ENCODE assay signal across 9 mouse cellular contexts in the genomic region with DNA sequence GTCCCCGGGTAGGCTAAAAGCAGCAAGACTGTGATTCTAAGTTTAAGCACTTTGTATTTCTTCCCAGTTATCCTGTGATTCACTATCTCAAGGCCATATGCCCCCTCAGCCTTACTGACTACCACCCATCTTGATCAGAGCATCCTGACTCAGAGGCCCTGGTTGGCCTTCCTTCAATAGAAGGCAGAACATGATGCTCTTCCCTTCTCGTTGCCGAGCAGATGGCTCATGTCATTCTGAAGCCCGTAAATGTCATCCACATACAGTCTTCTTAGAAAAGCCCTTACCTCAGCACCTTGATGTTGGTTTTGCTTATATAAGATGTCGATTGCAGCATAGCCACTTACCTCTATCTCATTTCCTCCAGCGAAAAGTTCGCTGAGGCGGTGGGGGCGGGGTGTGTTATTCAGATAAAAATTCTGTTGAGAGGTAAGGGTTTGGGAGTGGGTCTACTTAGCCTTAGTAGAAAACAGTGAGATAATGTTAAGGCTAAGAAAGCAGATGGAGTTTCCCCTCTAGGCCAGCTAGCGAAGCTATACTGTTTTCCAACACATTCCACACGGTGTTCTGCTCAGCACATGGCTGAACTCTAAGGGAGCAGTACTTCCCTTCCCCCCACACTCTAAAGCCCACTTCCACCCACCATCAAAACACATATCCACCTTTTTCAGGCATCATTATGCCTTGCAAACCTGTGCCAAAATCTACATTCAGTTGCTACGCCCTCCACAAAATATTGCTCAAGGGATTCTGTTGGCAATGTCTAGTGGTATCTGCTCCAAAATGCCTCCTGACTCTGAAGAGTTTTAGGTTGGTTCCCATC. TPM values are rescaled to one million over a fixed set of nuclear protein-coding genes. Genes with fewer than 3 reads are reported as not detected.
DNase-seq lines count a peak whose midpoint lies in the region; ATAC-seq lines count a peak whose summit lies in the region.
"Had no signal": no experiment of that assay in that cellular context is flagged by ENCODE, and none has a peak within 500 bp of the region (broad histone marks: within the 10 kb centered on the region; RNA-seq: fewer than 3 reads in every experiment).

No protein-coding gene starts in this region.

- DNase-seq in frontal cortex, postnatal 14 days (ENCODE audit: low spot score in 2 of 2), result no peak
- peak; percentile 62 for DNase-seq in right cerebral cortex, adult 18-20 months
- DNase-seq in right cerebral cortex, postnatal 4 days, result no peak
- peak; percentile 26 to 67 for DNase-seq in left cerebral cortex, postnatal 14 days (ENCODE audit: low spot score in 2 of 2)
- DNase-seq in thymus, postnatal 0 days (ENCODE audit: low spot score), result peak; percentile 47
- no peak for DNase-seq in cerebellum, postnatal 10 days
- no peak for DNase-seq in cerebellum, postnatal 4 days (ENCODE audit: low spot score in 2 of 2)
- DNase-seq: kidney, adult 2 months had no signal

- intact Hi-C loops in left cerebral cortex, postnatal 14 days (cut with DNase I), result no loop called here

- ATAC-seq in frontal cortex, adult (ENCODE audit: low TSS enrichment), result peak; percentile 62

RNA-seq across cellular contexts. Expression of a gene that starts 21.7 kb away (rescaled TPM):
- total RNA-seq in left cerebral cortex, postnatal 14 days (2021), result under 1 TPM; 0.63 to 0.68 TPM
- 26.0 and 28.0 TPM in 2 replicates for polyA plus RNA-seq in thymus, postnatal 0 days (2015; fragmentation: Nextera tagmentation; extraction: Ambion mirVana)

RNA-seq across cellular contexts. Expression of a gene that starts 50.8 kb away (rescaled TPM):
- total RNA-seq in left cerebral cortex, postnatal 14 days (2021), result 1 to 10 TPM; 1.8 to 2.0 TPM
- polyA plus RNA-seq in thymus, postnatal 0 days (2015; fragmentation: Nextera tagmentation; extraction: Ambion mirVana), result 42.9 and 52.1 TPM in 2 replicates

Comparison
In these comparisons a context has a peak if more than half of its experiments do, and no peak if none do; other contexts are left out.
1. DNase-seq: peak in right cerebral cortex, adult 18-20 months (single experiment), left cerebral cortex, postnatal 14 days (2 of 2) and thymus, postnatal 0 days (single experiment); none in frontal cortex, postnatal 14 days (0 of 2), right cerebral cortex, postnatal 4 days (single experiment), cerebellum, postnatal 10 days (0 of 2) and cerebellum, postnatal 4 days (0 of 2).